Mouse (Mus musculus) 416B (cell line): ENCODE measurements at regions not wholly inside any gene's neighbourhood (a gene's known extent, or its start where the extent isn't known, plus 50 kb on each side); places are given as distances from the start of the nearest gene placed in this dataset.
"Not testable (repeated sequence)": the region's sequence is repeated elsewhere in the genome, so short reads cannot be mapped to it uniquely, and the experiment has no call there.

Source experiments
- DNase-seq: peaks from one replicate; pipeline ENCODE4 v3.0.0; 2011; ENCODE audit warnings: low read depth

DNA sequence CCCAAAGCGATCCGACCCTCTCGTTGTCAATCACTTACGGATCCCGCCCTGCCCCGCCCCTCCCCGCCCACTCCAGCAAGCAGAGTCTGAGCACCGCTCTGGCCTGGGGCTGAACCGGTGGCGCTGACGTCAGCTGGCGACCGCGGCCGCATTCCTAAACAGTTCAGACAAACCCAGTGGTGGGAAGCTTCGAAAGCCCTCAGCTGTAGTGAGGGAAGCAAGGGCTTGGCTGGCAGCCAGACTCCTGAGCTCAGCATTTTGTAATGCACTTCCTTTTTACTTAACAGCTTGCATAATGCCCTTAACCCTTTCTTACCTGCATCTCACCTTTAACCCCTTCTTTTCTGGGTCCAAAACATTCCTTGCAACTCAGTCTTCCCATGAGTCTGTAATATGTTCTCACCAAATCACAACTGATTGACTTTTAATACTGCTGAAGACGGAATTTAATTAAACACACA, 213.0 kb upstream of the Smim15 start:
- DNase-seq = peak; percentile 99

DNA sequence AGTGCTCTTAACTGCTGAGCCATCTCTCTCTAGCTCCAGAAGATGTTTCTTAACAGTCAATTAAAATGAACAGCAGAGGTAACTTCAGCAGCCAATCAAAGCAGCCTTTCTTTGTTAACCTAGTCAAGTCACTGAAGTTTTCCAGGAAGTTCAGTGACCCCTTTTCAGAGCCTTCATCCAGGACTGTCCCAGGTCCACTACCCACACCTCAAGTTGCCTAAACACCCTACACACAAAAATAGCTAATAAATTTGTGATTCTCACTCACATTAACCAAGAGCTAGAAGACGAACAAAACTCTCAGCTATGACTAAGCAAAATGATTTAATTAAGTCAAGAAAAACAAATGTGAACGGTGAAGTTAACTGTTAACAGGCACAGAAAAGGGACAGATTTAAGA, 214.0 kb upstream of the Smim15 start:
- peak; percentile 45 for DNase-seq

DNA sequence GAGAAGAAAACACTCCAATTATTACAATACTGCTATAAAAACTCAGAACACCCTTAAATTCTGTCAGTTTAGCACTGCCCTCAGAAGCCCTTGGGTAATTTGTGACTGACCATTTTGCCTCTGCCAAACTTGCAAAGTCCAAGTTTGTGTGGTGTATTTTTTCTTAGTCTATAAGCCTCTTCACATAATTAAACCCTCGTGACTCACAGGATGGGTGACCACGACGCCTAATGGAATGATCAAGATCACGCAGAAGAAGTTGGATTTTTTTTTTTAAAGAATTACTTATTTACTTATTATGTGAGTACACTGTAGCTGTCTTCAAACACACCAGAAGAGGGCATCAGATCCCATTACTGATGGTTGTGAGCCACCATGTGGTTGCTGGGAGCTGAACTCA, 214.4 kb upstream of the Smim15 start:
- peak; percentile 61 for DNase-seq

DNA sequence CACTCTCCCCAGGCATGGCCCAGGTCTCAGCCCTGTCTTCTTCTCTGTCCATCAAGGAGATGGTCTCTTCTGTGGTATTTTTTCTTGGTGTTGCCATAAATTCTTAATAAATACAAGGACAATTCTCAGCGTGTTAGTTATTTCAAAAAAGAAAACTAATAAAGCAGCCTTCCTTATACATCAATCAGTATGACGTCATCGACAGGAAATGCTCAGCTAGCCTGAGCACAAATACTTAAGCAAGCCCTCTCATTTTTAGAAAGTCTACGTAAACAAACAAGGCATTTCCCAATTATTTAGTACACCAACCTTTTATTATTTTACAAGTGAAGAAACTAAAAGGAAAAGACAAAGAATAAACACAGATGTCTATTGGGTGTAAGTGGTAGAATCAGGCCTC, 218.6 kb upstream of the Smim15 start:
- no peak for DNase-seq

DNA sequence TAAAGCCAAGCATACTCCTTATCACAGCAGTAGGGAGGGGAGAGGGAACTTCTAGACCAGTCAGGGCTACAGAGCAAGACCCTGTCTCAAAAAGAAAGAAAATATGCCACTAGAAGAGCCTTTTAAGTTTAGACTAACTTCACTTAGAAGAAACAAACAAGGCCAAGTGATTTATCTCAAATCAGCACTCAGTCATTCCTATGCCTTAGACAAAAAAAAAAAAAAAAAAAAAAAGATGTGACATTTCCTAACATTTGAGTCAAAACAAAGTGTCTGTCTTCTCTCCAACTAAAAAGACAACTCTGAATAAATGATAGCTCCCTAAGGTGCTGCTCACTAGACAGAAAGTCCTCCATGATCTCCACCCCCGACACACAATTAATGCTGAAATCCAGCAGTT, 220.9 kb upstream of the Smim15 start:
- DNase-seq = no peak

DNA sequence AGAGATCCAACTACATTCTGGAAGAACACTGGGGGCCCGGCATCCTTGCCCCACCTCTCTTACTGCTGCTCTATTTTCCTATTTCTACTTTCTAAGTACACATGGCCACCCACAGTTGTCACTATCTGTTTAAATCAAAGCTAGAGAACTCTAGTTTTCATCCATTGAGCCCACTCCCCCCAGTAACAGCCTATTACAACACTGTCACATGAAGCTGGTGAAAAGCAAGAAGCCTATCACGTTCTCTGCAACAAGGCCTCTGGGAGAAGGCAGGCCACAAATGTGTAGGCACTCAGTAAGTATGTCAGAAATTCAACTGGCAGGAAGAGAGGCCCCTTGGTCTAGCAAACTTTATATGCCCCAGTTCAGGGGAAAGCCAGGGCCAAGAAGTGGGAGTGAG, 222.0 kb upstream of the Smim15 start:
- DNase-seq = no peak

DNA sequence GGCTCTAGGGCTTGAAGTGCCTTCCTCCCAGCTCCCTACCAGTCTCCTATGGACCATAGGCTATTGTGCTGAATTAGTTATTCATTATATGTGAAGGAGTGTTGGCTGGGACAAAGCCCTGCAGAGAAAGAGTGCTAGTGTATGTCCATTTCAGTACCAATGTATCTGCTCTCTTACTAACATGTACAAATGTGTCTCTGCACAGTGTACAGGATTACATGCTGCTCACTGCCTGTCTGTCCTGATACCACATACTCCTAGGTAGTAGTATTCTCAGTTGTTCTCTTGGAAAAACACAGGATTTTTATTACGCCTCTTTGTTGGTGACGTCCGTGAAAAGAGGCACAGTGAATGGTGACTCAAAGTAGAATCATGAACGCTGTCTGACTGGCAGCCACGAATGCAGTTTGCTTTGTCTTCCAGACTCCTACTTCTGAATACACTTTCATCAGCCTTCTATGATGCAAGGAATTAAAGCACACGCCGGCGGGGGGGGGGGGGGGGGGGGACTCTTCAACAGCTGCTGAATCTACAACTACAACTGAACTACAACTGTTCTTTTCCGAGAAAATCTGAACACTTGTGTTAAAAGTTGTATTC, 230.6 kb upstream of the Smim15 start:
- DNase-seq = no peak

DNA sequence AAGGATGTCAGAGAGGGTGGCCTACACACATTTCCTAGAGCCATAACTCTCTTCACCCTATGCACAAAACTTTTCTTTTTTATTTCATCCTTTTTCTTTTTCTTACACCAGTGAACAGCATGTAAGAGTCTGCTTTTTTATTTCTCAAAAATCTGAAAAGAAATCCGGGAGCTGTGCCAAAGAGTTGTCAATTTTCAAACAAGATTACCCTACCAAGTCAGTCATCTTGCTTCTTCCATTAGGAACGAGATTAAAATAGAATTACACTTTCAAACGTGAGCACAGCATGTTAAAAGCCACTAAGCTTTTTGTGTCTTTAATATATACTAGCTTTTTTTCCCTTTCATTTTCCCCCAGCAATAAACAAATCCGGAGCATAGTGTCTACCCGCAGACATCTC, 232.2 kb upstream of the Smim15 start:
- DNase-seq = no peak

DNA sequence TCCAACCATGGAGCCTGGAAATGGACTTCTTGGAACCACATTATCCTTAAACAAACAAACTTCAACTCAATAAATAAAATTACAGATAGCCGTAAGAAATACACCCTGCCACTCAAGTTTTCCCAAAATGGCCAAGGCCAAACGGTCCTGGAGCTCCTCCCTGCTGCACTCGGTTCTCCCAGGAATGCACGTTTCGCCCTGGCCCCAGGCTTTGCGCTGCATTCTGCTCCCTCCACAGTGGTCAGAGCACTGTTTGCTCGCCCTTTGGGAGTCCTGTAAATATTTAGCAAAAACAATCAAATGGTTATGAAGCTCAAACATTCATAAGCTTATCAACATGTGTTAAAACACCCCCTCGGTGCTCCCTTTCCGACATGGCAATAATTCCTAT, 233.4 kb upstream of the Smim15 start:
- DNase-seq = no peak

DNA sequence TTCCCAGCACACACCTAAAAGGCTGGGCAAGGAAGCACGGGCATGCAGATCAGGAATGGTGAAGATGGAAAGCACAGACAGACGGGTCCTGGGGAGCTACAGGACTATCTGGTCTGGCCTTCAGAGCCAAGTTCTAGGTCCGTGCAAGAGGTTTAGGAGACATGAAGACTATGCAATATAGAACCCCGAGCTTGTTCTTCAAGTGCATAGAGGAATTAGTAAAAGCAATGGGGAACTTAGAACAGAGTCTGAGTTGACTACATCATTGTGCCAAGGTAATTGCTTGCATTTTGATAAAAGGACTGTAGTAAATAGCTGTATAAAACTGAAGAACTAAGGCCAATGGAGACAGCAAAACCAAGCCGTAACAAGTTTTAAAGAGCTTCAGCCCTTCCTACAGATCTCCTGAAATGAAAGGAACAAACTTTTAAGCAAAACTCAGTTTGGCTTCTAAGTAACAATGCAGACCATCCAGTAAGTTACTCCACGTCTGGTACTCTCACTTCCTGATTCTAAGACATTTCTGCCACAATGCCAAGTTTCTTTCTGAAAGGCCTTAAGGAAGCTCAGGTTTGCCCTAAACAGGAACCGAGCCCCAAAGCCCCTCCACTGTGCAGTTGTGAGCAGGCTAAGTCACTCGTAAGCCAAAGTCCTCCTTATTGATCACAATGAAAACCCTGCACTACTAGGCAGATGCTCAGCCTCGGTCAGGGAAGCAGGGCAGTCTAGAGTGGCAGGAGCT, 234.0 kb upstream of the Smim15 start:
- DNase-seq = no peak

DNA sequence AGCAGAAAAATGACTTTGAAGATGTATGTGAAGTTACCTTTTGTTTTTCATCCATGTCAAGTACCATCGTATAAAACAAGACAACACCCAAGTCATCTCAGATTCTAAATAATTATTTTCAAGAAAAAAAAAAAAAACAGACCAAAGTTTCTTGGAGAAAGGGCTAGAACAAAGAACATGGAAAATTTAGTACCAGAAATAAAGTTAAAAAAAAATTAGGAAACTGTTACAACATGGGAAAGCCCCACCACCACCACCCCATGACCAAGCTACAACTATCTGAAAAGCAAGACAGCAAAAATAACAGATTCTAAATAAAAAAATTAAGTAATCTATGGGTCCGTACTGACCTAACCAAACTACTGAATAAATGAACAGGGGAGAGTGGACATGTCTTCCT, 235.3 kb upstream of the Smim15 start:
- no peak for DNase-seq

DNA sequence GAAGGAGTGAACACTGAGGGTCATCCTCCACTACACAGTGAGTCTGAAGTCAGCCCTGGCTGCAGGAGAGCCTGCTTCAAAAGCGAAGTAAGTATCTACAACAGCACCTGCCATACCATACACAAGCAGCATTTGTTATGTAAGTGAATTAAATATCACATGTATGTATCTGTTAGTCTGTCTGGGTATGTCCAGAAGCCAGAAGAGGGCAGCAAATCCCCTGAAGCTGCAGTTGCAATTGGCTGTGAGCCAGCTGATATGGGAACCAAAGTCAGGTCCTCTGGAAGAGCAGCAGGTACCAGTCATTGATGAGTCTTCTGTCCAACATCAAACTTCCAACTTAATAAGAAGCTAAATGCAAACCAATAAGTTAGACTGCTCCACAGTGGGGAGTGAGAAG, 239.8 kb upstream of the Smim15 start:
- peak; percentile 44 for DNase-seq

DNA sequence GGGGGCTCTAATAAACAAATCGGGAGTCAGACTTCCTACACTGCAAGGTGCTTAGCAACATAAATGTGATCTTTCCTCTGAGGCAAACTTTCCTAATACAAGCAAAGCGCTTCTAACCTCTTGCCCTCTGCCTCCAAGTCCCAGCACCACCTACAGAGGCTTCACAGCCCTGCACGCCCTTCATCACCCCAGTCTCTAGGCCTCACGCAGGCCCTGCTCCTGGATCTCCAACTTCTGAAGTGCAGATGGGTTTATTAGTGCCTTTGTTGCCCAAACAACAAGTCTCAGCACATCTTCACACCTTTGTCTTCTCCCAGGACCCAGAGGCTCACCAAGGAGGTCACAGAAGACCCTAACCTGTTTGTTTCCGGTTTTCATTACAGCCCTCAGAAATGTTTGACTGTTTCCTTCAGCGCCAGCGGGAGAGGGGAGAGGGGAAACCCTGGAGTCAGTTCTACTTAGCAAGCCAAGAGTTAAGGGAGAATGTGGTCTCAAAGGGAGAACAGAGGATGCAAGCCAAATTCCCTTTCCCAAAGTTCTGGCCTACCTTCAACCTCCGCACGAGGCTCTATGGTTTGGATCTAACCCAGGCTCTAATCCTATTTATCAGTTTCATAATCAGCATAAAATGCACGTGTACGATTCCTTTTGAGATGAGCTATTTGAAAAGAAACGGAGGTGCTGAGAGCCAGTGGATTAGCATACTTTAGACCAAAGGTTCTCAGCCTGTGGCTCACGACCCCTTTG, 244.9 kb upstream of the Smim15 start:
- no peak for DNase-seq

DNA sequence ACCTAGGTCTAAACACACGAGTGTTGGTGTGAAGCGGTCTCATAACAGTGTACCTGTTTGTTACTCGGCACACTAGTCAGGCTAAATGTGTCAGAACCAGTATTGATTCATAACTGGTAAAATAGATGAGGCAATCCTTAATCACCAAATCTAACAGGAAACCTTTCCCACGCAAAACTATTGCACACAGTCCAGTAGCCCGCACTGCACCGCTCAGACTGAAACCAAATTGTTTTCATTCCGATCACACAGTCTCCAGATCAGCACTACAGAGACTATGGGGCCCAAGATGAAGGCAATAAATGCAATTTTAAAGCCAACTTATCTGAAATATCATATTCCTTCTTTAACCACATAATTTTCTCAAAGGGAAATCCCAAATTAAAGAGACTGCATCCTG, 246.1 kb upstream of the Smim15 start:
- peak; percentile 36 for DNase-seq

DNA sequence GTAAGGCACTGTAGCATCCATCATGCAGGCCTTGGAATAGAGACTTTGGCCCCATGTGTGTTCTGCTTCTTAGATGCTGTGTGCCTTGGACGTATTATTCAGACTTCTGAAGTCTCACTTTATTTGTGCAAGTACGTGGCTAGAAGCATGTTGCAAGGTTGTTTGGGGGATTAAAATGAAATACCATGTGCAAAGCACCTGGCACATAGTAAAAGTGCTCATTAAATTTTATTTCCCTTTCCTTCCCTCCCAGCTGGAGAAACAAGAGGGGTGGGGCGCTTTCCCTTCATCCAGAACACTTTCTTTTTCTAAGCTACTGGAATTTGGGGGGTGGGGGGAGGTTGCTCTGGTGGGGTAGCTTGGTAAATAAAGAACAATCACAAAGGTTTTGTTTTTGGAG, 248.7 kb upstream of the Smim15 start:
- DNase-seq = no peak

DNA sequence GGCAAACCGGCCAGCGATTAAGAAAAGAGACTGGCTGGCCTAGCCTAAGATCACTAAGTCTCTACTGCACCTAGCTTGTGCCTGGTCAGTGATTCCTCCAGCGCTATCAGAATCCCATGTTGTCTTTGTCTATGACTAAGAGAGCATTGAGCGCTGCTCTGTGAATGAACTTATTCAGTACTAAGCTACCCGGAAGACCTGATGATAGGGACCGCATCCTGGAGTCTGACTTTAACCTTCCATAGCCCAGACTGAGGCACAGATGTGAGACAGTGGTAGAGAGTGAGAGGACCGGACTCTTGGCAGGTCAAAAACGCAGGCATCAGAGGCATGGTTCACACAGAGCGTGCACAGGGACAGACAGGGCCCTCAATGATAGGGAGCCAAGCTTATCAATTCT, 252.5 kb upstream of the Smim15 start:
- DNase-seq = no peak

DNA sequence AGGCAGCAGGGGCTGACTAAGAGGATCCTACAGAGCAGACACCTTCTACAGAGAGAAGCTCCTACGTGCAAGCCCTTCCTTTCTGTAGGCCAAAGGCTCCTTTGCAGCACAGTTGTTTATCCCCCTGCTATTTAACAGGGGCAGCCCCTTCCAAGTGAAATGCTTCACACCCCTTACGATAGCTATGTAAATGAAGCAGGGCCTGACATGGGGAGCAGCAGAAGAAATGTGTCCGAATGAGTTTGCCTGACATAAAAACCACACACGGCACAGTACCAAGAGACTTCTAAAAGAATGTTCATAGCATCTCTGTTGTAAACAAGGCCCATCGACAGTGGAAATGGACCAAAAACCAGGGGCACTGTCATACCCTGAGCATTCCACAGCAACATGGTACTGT, 259.3 kb upstream of the Smim15 start:
- DNase-seq = no peak

DNA sequence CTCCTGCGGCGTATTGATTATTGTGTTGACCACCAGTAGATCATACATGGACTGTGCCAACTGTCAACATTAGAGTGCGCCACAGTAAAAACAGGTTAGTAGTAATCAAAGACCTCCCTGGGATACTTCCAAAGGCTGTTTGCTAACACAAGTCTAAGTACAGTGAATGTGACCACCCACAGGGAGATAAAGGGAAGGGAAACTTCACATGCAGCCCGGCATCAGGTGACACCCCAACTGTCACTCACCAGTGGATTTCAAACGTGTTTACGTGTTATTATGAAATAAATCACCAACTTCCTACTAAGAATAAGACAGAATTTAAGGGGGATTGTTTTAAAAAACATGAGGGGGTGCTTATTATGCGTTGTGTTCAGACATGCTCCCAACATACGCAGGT, 262.5 kb upstream of the Smim15 start:
- DNase-seq = no peak

DNA sequence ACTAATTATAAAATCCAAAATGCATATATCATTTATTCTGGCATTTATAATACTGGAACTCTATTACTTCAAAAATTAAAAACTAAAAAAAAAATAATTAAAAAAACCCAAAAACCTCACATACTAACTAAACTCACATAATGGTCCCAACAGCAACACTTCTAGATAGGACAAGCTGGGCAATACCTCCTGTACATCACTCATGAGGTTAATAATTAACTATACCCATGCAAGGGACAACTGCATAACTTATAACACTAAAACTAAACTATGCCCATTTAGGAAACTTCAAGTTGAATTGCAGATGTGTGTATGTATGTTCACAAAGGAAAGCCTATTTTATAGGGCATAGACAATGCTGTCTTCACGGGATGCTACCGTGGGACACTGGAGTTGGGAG, 263.0 kb upstream of the Smim15 start:
- DNase-seq = no peak

DNA sequence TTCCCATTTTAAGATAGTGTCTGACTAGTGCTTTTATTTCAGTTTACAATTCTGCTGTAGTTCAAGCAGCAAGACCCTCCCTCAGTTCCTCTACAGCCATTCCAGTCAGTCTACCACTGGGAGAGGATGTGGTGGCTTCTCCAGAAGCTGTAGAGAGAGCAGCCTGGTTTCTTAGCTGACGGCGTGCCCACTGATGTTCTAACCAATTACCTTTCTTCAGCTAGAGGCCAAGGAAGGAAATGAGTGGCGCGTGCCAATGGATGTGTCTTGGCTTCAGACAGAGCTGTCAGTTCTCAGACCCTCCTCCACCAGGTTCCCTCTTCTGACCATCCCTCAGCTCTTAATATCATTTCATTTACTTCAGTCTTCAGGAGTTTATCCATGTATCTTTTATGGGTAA, 264.7 kb upstream of the Smim15 start:
- DNase-seq = peak; percentile 45

DNA sequence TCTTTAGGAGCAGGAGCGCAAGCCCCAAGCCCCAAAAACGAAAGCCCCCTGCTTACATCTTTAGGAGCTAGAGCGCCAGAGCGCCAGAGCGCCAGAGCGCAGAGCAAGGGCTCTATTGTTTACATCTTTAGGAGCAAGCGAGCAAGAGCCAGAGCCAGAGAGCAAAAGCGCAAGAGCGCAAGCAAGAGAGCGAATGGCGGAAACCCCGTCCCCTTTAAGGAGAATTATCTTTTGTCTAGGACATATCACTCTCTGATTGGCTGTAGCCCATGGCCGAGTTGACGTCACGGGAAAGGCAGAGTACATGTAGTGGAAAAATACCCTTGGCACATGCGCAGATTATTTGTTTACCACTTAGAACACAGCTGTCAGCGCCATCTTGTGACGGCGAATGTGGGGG, 269.7 kb upstream of the Smim15 start:
- not testable (repeated sequence) for DNase-seq

DNA sequence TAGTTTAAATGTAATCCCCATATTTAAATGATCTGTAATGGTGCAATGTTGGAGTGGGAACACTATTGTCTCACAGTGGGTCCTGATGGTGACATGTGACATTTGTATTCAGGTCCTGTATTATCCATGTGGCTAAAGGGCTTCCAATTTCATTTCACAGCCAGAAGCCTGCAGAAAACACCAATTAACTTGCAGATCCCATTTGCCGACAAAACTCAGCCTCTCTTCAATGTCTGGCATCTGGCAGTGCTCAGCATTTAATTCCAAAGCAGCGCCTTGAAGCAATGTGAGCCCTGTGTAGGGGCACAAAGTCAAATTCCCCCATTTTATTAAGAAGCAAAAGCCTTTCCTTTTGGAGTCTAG, 277.0 kb upstream of the Smim15 start:
- no peak for DNase-seq
